Mouse (Mus musculus): ENCODE measurements around the gene Zkscan6.

DNA sequence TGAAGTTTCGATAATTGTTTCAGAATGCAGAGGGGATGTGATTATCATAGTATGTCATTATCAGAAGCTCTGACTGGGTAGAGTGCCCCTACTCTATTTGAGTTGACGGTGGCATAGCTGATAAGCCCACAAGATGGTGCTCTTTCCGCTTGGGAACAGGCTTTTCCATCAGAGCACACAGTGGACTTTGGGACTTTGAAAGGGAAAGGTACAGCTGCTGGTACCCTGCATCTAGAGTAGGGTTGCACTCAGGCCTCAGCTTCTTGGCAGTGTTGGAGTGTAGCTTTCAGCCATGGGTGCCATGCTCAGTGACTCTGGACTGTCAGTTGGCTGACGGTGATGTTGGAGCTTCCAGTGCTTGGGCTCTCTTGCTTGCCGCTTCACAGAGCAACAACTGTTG lies 13.3 kb downstream of the Zkscan6 start:
- TF ChIP-seq CTCF (IDR thresholded peaks at IDR 0.05; ENCODE audit: borderline replicate concordance, extremely low read depth, insufficient read depth, insufficient read length) (peak; percentile 65; the same call in 1 of the 2 replicates), POLR2A (IDR thresholded peaks at IDR 0.05; ENCODE audit: borderline replicate concordance, extremely low read depth, insufficient read depth, insufficient read length, poor library complexity, severe bottlenecking) (no peak)

Data from brain, embryonic 14.5 days (tissue).